Mouse (Mus musculus) liver, adult 2 months (tissue): Measurements from ENCODE around the gene Tcf7l1. TPM values are rescaled to one million over a fixed set of nuclear protein-coding genes. Genes with fewer than 3 reads are reported as not detected.

Source experiments
- DNase-seq: peaks from one replicate; pipeline ENCODE4 v3.0.0-alpha.2; 2011; ENCODE audit warnings: low read depth, low spot score; ENCODE audit errors: extremely low read depth
- H3K27ac ChIP-seq: fragments of 200-500 bp; replicated peaks from 2 replicates; pipeline ENCODE4 v1.5.1; 2012; ENCODE audit warnings: low read depth, mild to moderate bottlenecking, control low read depth, inconsistent platforms, low read length; ENCODE audit not compliant: insufficient read depth
- H3K27me3 ChIP-seq: fragments of 200-500 bp; 2 replicates; pipeline ENCODE4 v1.6.1; 2012; ENCODE audit warnings: mild to moderate bottlenecking, moderate library complexity, low read length, inconsistent platforms; ENCODE audit not compliant: control insufficient read depth, insufficient read depth
- H3K36me3 ChIP-seq: fragments of 200-500 bp; 2 replicates; pipeline ENCODE4 v1.6.1; 2012; ENCODE audit warnings: low read length, inconsistent platforms; ENCODE audit not compliant: control insufficient read depth, insufficient read depth
- H3K4me1 ChIP-seq: fragments of 200-500 bp; 2 replicates; pipeline ENCODE4 v1.6.1; 2011; ENCODE audit warnings: low read length; ENCODE audit not compliant: control insufficient read depth, insufficient read depth
- H3K4me3 ChIP-seq: fragments of 200-500 bp; 2 replicates; pipeline ENCODE4 v1.5.1; 2011; ENCODE audit warnings: low read depth, mild to moderate bottlenecking, control low read depth, low read length, moderate library complexity; ENCODE audit not compliant: insufficient read depth
- H3K79me2 ChIP-seq: fragments of 200-500 bp; 2 replicates; pipeline ENCODE4 v1.6.1; 2012; ENCODE audit warnings: inconsistent platforms, mild to moderate bottlenecking, low read length, moderate library complexity; ENCODE audit not compliant: control insufficient read depth, insufficient read depth
- H3K9ac ChIP-seq: fragments of 200-500 bp; 2 replicates; pipeline ENCODE4 v1.6.1; 2012; ENCODE audit warnings: low read depth, mild to moderate bottlenecking, control low read depth, inconsistent platforms, low read length
- CTCF ChIP-seq: fragments of 200-500 bp; IDR thresholded peaks from 2 replicates; pipeline ENCODE4 v1.5.1; 2011; ENCODE audit warnings: low read depth, low read length, control low read depth
- POLR2A ChIP-seq: fragments of 200-500 bp; IDR thresholded peaks from 2 replicates; pipeline ENCODE4 v1.6.1; 2011; ENCODE audit warnings: low read length, control low read depth; ENCODE audit not compliant: insufficient read depth; ENCODE audit errors: extremely low read depth
- WGBS: fragments of 180-500 bp; shearing (Covaris S2); methylation state at CpG from one replicate; pipeline ENCODE4 v1.1.7; 2018; 5-methylcytosine and 5-hydroxymethylcytosine counted together
- polyA plus RNA-seq: library from polyadenylated mRNA; depleted of rRNA; stranded (reverse); fragments of >200 nt; gene quantifications from 2 replicates; pipeline ENCODE4 v1.2.3, GENCODE M21; 2012
- total RNA-seq: library from RNA; depleted of rRNA; stranded (reverse); fragments of >200 nt; gene quantifications from 2 replicates; pipeline ENCODE4 v1.2.3, GENCODE M21; 2014

Gene Tcf7l1
- total and polyA plus RNA-seq, 2 experiments, result 0.92 to 6.9 TPM

- peak; percentile 62 for DNase-seq
- Histone ChIP-seq H3K27ac (no peak overlapping the region), H3K36me3 (no peaks in the 10 kb centered on the region), H3K79me2 (peaks cover 18% of the 10 kb centered on the region; the same call in 1 of the 2 replicates), H3K4me3 (no peak overlapping the region), H3K27me3 (no peaks in the 10 kb centered on the region), H3K4me1 (peaks cover 7% of the 10 kb centered on the region; the same call in 1 of the 2 replicates), H3K9ac (no peak overlapping the region)
- WGBS, result 66% methylated on average over 9 of the region's 9 CpGs
- TF ChIP-seq POLR2A, result no peak
- no peak for TF ChIP-seq CTCF
These were observed 20.2 kb downstream of the Tcf7l1 start for GRCm38 (mm10) chr6:72768804-72769203.

- Histone ChIP-seq H3K27me3 (no peaks in the 10 kb centered on the region), H3K36me3 (no peaks in the 10 kb centered on the region), H3K79me2 (peaks cover 21% of the 10 kb centered on the region; the same call in 1 of the 2 replicates), H3K4me3 (no peak overlapping the region), H3K4me1 (peaks cover 5% of the 10 kb centered on the region; the same call in 1 of the 2 replicates), H3K27ac (no peak overlapping the region), H3K9ac (no peak overlapping the region)
- TF ChIP-seq POLR2A (no peak), CTCF (no peak)
- WGBS, result 98% methylated on average over 9 of the region's 9 CpGs
- DNase-seq, result no peak
These were observed 21.0 kb downstream of the Tcf7l1 start for GRCm38 (mm10) chr6:72768097-72768496.

GRCm38 (mm10) chr6:72763616-72764015, 25.4 kb downstream of the Tcf7l1 start:
- Histone ChIP-seq H3K4me3 (no peak overlapping the region), H3K79me2 (peaks cover 15% of the 10 kb centered on the region; the same call in 1 of the 2 replicates), H3K9ac (no peak overlapping the region), H3K4me1 (no peaks in the 10 kb centered on the region), H3K27me3 (no peaks in the 10 kb centered on the region), H3K27ac (no peak overlapping the region), H3K36me3 (no peaks in the 10 kb centered on the region)
- 56% methylated on average over 11 of the region's 11 CpGs for WGBS
- TF ChIP-seq CTCF (no peak), POLR2A (no peak)
- no peak for DNase-seq

- Histone ChIP-seq H3K79me2 (peaks cover 9% of the 10 kb centered on the region; the same call in 1 of the 2 replicates), H3K9ac (no peak overlapping the region), H3K36me3 (no peaks in the 10 kb centered on the region), H3K27ac (no peak overlapping the region), H3K27me3 (no peaks in the 10 kb centered on the region), H3K4me3 (no peak overlapping the region), H3K4me1 (no peaks in the 10 kb centered on the region)
- DNase-seq, result no peak
- WGBS, result 59% methylated on average over 7 of the region's 7 CpGs
- TF ChIP-seq CTCF, result no peak
- no peak for TF ChIP-seq POLR2A
These were observed 27.4 kb downstream of the Tcf7l1 start for GRCm38 (mm10) chr6:72761645-72762044.

- no peak for DNase-seq
- Histone ChIP-seq H3K9ac (no peak overlapping the region), H3K27me3 (no peaks in the 10 kb centered on the region), H3K36me3 (no peaks in the 10 kb centered on the region), H3K79me2 (peaks cover 6% of the 10 kb centered on the region; the same call in 1 of the 2 replicates), H3K27ac (no peak overlapping the region), H3K4me1 (no peaks in the 10 kb centered on the region), H3K4me3 (no peak overlapping the region)
- no peak for TF ChIP-seq POLR2A
- TF ChIP-seq CTCF, result no peak
- 75% methylated on average over 10 of the region's 10 CpGs for WGBS
These were observed 30.6 kb downstream of the Tcf7l1 start for GRCm38 (mm10) chr6:72758239-72759017.

- no peak for DNase-seq
- Histone ChIP-seq H3K9ac (no peak overlapping the region), H3K36me3 (no peaks in the 10 kb centered on the region), H3K4me1 (peaks cover 2% of the 10 kb centered on the region; the same call in 1 of the 2 replicates), H3K79me2 (peaks cover 16% of the 10 kb centered on the region; the same call in 1 of the 2 replicates), H3K27ac (no peak overlapping the region), H3K4me3 (no peak overlapping the region), H3K27me3 (no peaks in the 10 kb centered on the region)
- no peak for TF ChIP-seq CTCF
- TF ChIP-seq POLR2A, result no peak
- 74% methylated on average over 14 of the region's 14 CpGs for WGBS
These were observed 33.7 kb downstream of the Tcf7l1 start for GRCm38 (mm10) chr6:72755267-72755889.
